Mouse (Mus musculus) kidney, postnatal 14 days (tissue): ENCODE measurements around the gene Barx2.
"Not testable (repeated sequence)": the region's sequence is repeated elsewhere in the genome, so short reads cannot be mapped to it uniquely, and the experiment has no call there.

Experiments
- DNase-seq: peaks from one replicate; pipeline ENCODE4 v3.0.0; 2022; ENCODE audit warnings: mixed read lengths

Gene Barx2

GRCm38 (mm10) chr9:31912921-31913738 lies at the start of gene Barx2:
Gene Barx2, minus strand, starts transcription at chr9:31913462.
- DNase-seq = peak; percentile 73

- peak; percentile 73 for DNase-seq
Measured at GRCm38 (mm10) chr9:31962265-31962664, 49.0 kb upstream of the Barx2 start.

GRCm38 (mm10) chr9:31960488-31960887 lies 47.2 kb upstream of the Barx2 start:
- DNase-seq = no peak

GRCm38 (mm10) chr9:31958120-31958519 lies 44.9 kb upstream of the Barx2 start:
- no peak for DNase-seq

GRCm38 (mm10) chr9:31950506-31950905 lies 37.2 kb upstream of the Barx2 start:
- DNase-seq = no peak

- no peak for DNase-seq
Measured at GRCm38 (mm10) chr9:31949031-31949430, 35.8 kb upstream of the Barx2 start.

GRCm38 (mm10) chr9:31947051-31947450 lies 33.8 kb upstream of the Barx2 start:
- no peak for DNase-seq

GRCm38 (mm10) chr9:31942334-31942733 lies 29.1 kb upstream of the Barx2 start:
- DNase-seq = no peak

- DNase-seq = not testable (repeated sequence)
Measured at GRCm38 (mm10) chr9:31936486-31936885, 23.2 kb upstream of the Barx2 start.

GRCm38 (mm10) chr9:31931691-31932090 lies 18.4 kb upstream of the Barx2 start:
- DNase-seq = peak; percentile 21

- DNase-seq = no peak
Measured at GRCm38 (mm10) chr9:31931255-31931654, 18.0 kb upstream of the Barx2 start.

- peak; percentile 75 for DNase-seq
Measured at GRCm38 (mm10) chr9:31926766-31927165, 13.5 kb upstream of the Barx2 start.

GRCm38 (mm10) chr9:31925830-31926624 lies 12.8 kb upstream of the Barx2 start:
- peak; percentile 91 for DNase-seq

GRCm38 (mm10) chr9:31923529-31923928 lies 10.3 kb upstream of the Barx2 start:
- DNase-seq = no peak

GRCm38 (mm10) chr9:31919802-31920201 lies 6.5 kb upstream of the Barx2 start:
- DNase-seq = no peak

- DNase-seq = no peak
Measured at GRCm38 (mm10) chr9:31916421-31916820, 3.2 kb upstream of the Barx2 start.

- DNase-seq = no peak
Measured at GRCm38 (mm10) chr9:31914871-31915270, 1.6 kb upstream of the Barx2 start.

- no peak for DNase-seq
Measured at GRCm38 (mm10) chr9:31913739-31914591, 703 bp upstream of the Barx2 start.

- no peak for DNase-seq
Measured at GRCm38 (mm10) chr9:31912553-31912920, 725 bp downstream of the Barx2 start.

GRCm38 (mm10) chr9:31910221-31910620 lies 3.0 kb downstream of the Barx2 start:
- no peak for DNase-seq

- DNase-seq = no peak
Measured at GRCm38 (mm10) chr9:31901781-31902180, 11.5 kb downstream of the Barx2 start.

- no peak for DNase-seq
Measured at GRCm38 (mm10) chr9:31894775-31895320, 18.4 kb downstream of the Barx2 start.

- DNase-seq = no peak
Measured at GRCm38 (mm10) chr9:31888333-31888732, 24.9 kb downstream of the Barx2 start.
